Mouse (Mus musculus): ENCODE measurements around the gene Cpne1.

- TF ChIP-seq CTCF (IDR thresholded peaks at IDR 0.05; ENCODE audit: low read depth, low read length) (no peak), POLR2A (IDR thresholded peaks at IDR 0.05; ENCODE audit: insufficient read depth, low read length) (no peak)
These were observed 34.3 kb downstream of the Cpne1 start for GRCm38 (mm10) chr2:156077461-156077860.

Data from ES-Bruce4 (cell line).